Mouse (Mus musculus) intestine, postnatal 0 days (tissue): ENCODE measurements around the gene Hoxc9. TPM values are rescaled to one million over a fixed set of nuclear protein-coding genes. Genes with fewer than 3 reads are reported as not detected.
A peak's percentile ranks its signal among the peaks of the same experiment; 100 is the strongest.

Experiments used
- ATAC-seq: fragments of 200-750 bp; cut with Nextera tagmentation; 2 replicates; pipeline ENCODE4 v1.8.0; 2017; ENCODE audit warnings: mild to moderate bottlenecking, moderate TSS enrichment, moderate library complexity
- H3K27ac ChIP-seq: fragments of 300-500 bp; sonication (generic); 2 replicates; pipeline ENCODE4 v1.5.1; 2014; ENCODE audit warnings: mild to moderate bottlenecking, low read depth, low read length, moderate library complexity
- H3K27me3 ChIP-seq: fragments of 300-500 bp; sonication (generic); replicated peaks from 2 replicates; pipeline ENCODE4 v1.6.1; 2014; ENCODE audit warnings: low read length, mixed read lengths; ENCODE audit not compliant: control insufficient read depth, insufficient read depth
- H3K36me3 ChIP-seq: fragments of 300-500 bp; sonication (generic); 2 replicates; pipeline ENCODE4 v1.6.1; 2014; ENCODE audit warnings: mild to moderate bottlenecking, moderate library complexity; ENCODE audit not compliant: control insufficient read depth, insufficient read depth
- H3K4me1 ChIP-seq: fragments of 300-500 bp; sonication (generic); replicated peaks from 2 replicates; pipeline ENCODE4 v1.6.1; 2014; ENCODE audit warnings: antibody characterized with exemption, low read length, mixed read lengths; ENCODE audit not compliant: control insufficient read depth, insufficient read depth
- H3K4me2 ChIP-seq: fragments of 300-500 bp; sonication (generic); replicated peaks from 2 replicates; pipeline ENCODE4 v1.6.1; 2014; ENCODE audit warnings: low read depth, mild to moderate bottlenecking, moderate library complexity
- H3K4me3 ChIP-seq: fragments of 300-500 bp; sonication (generic); 2 replicates; pipeline ENCODE4 v1.5.1; 2014; ENCODE audit warnings: low read depth, low read length
- H3K9ac ChIP-seq: fragments of 300-500 bp; sonication (generic); 2 replicates; pipeline ENCODE4 v1.6.1; 2014; ENCODE audit warnings: mild to moderate bottlenecking, low read depth, low read length
- H3K9me3 ChIP-seq: fragments of 300-500 bp; sonication (generic); 2 replicates; pipeline ENCODE4 v1.6.1; 2016; ENCODE audit warnings: mixed run types; ENCODE audit not compliant: control insufficient read depth
- CTCF ChIP-seq: sonication (generic); IDR thresholded peaks from 2 replicates; pipeline ENCODE4 v1.5.1; 2016; ENCODE audit warnings: low read depth, mild to moderate bottlenecking, control low read depth, antibody characterized with exemption, moderate library complexity
- WGBS: fragments of 180-500 bp; shearing (Covaris S2); extraction: QIAGEN DNeasy Blood & Tissue Kit; methylation state at CpG from one replicate; pipeline ENCODE4 v1.1.7; 2014; 5-methylcytosine and 5-hydroxymethylcytosine counted together
- polyA plus RNA-seq: library from polyadenylated mRNA; unstranded; fragments of >200 nt; fragmentation: Nextera tagmentation; extraction: Ambion mirVana; gene quantifications from 2 replicates; pipeline ENCODE4 v1.2.1, GENCODE M21; 2015

The Hoxc9 gene
- polyA plus RNA-seq, 1 experiment from 2014 or later = 0.43 TPM

DNA sequence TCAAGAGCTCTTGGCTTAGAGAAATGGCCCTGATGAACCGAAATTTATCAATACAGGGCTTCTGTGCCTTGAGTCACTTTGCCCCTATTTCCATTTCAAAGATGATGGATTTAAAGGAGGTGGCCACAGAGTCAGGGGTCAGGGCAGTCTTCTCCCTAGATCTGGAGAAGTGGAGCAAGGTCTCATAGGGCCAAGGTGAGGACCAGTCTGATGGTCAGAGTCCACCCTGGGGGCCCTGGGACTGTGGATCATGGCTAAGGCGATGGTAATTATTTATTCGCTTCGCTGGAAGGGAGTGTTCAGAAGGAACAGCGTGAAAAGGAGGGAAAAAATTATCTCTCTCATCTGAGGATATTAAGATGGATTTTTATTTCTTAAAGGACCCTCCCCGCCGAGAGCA lies 1.2 kb upstream of the Hoxc9 start:
- 6% methylated on average over 7 of the region's 7 CpGs for WGBS
- no peak for ATAC-seq
- no peak overlapping the region for H3K27ac ChIP-seq
- no peak overlapping the region for H3K4me2 ChIP-seq
- no peak overlapping the region for H3K4me3 ChIP-seq
- no peaks in the 10 kb centered on the region for H3K4me1 ChIP-seq
- no peak overlapping the region for H3K9ac ChIP-seq
- peaks cover 99% of the 10 kb centered on the region for H3K27me3 ChIP-seq
- no peaks in the 10 kb centered on the region for H3K9me3 ChIP-seq
- TF ChIP-seq CTCF = no peak
- no peaks in the 10 kb centered on the region for H3K36me3 ChIP-seq

GRCm38 (mm10) chr15:102975688-102976111 lies 539 bp upstream of the Hoxc9 start:
- no peak overlapping the region for H3K27ac ChIP-seq
- ATAC-seq = no peak
- no peaks in the 10 kb centered on the region for H3K4me1 ChIP-seq
- H3K4me2 ChIP-seq = no peak overlapping the region
- H3K36me3 ChIP-seq = no peaks in the 10 kb centered on the region
- no peaks in the 10 kb centered on the region for H3K9me3 ChIP-seq
- WGBS = 2% methylated on average over 21 of the region's 21 CpGs
- no peak for TF ChIP-seq CTCF
- H3K9ac ChIP-seq = no peak overlapping the region
- H3K27me3 ChIP-seq = peaks cover 99% of the 10 kb centered on the region
- 0 out of 2 replicates have a peak overlapping the region, but pooled peaks have one; percentile 2 for H3K4me3 ChIP-seq

DNA sequence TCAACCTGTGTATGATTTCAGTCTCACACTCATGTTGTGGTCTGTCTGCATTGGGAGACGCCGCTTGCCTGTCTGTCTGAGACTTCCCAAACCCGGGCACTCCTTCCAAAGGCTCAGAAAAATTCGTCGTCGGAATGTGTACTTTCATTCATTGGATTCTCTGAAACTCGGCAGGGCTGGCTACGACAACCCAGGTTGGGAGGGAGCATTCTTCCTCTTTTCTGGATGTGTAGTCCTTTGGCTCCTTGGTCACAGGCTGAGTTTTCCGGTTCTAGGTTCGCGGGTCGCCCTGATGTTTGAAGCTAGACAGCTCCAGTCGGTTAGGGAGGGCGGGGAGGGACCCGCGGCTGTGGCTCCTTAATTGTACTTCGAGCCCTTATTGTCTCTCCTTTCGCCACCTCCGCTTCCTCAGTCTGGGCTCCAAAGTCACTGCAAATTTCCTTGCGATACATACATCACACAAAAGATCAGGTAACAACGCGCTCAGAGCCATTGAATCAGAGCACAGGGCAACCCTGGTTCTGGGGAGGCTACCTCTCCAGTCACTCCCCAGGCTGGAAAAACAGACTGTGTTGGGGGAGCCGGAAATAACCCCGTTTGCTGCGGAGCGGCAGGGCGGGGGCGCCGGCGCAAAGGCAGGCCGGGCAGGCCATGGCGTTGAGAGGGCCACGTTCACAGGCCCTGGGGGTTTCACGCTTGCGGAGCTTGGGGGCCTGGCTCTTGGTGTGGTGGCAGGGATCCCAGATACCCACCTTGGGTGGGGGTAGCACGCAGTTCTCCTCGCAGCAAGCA lies 588 bp downstream of the Hoxc9 start:
- Histone ChIP-seq H3K4me1 (no peaks in the 10 kb centered on the region), H3K9me3 (no peaks in the 10 kb centered on the region), H3K4me3 (peak overlapping the region; percentile 29), H3K36me3 (no peaks in the 10 kb centered on the region), H3K4me2 (peak overlapping the region; percentile 45), H3K27ac (no peak overlapping the region), H3K9ac (no peak overlapping the region), H3K27me3 (peaks cover 99% of the 10 kb centered on the region)
- 2% methylated on average over 37 of the region's 37 CpGs for WGBS
- TF ChIP-seq CTCF = no peak
- ATAC-seq = no peak; the same call in 1 of the 2 replicates

DNA sequence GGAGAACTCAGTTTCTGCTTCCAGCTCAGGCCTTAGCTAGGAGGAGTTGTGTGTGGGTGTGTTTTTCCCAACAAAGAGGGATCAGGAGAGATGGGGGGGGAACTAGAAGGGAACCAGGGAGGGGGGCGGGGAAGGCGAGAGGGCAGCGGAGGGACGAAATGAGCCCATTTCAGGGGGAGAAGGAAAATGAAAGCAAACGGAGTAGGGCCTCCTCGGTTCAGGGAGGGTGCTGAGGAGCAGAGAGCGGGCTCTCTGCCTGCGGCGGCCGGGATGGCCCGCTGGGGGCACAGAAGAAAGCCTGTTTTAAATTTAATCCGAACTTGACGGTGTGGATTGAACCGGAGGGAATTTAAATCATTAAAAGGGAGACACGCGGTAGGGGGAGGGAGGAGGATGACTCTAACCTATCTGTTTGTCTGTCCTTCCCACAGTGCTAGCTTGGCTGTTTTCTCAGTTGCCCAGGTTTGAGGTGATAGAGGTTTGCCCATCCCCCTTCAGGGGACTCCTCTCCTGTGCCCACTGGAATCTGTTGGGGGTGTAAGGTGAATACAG lies 1.3 kb downstream of the Hoxc9 start:
- no peaks in the 10 kb centered on the region for H3K9me3 ChIP-seq
- 0 out of 2 replicates have a peak, but pooled peaks cover 3% of the 10 kb centered on the region for H3K4me1 ChIP-seq
- no peaks in the 10 kb centered on the region for H3K36me3 ChIP-seq
- H3K27me3 ChIP-seq = peaks cover 99% of the 10 kb centered on the region
- WGBS = 8% methylated on average over 16 of the region's 16 CpGs
- no peak for ATAC-seq
- H3K4me2 ChIP-seq = peak overlapping the region; percentile 45
- H3K4me3 ChIP-seq = peak overlapping the region; percentile 29
- H3K9ac ChIP-seq = no peak overlapping the region
- TF ChIP-seq CTCF = no peak
- H3K27ac ChIP-seq = no peak overlapping the region

DNA sequence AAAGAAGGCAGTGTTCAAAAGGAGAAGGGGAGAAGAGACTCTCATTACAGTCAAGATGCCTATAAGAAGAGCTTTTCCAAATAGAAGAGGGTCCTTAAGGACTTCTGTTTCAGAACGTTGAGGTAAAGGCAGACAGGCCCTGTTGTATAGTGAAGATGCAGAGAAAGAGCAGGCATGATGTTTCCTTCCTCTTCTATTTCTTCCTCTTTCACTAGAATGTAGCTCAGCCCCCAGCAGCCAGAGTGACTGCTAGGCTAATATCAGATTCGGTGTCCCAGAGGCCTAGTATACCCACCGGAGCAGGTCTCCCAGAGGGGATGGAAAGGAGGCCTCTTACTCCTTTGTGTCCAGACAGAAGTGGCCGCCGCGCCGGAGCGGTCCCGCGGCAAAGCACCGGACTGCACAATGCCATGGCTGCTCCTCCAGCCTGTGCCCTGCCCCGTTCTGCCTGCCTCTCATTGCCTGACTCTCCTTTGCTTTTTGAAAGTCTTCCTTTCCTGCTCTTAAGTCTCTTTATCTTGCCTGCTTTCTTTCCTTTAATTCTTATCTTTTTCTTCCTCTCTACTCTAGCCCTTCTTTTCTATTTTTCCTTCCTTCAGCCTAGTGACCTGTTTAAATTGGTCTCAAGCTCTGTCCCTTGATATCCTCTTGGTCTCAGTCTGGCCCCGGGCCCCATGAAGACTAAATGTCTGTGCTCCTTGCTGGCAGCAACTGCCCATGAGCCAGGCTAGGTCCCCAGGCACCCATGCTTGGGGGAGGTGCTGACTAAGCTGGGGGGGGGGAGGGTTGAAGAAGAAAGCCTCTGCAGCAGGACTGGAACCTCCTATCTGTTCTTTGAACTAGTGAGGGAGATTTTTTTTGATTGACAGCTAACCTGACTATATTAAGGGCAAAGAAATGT lies 2.6 kb downstream of the Hoxc9 start:
- Histone ChIP-seq H3K36me3 (no peaks in the 10 kb centered on the region), H3K27me3 (peaks cover 98% of the 10 kb centered on the region), H3K4me1 (0 out of 2 replicates have a peak, but pooled peaks cover 3% of the 10 kb centered on the region), H3K9ac (no peak overlapping the region), H3K9me3 (no peaks in the 10 kb centered on the region), H3K4me2 (no peak overlapping the region), H3K27ac (no peak overlapping the region), H3K4me3 (no peak overlapping the region)
- ATAC-seq = no peak
- 9% methylated on average over 12 of the region's 13 CpGs for WGBS
- no peak for TF ChIP-seq CTCF

- no peaks in the 10 kb centered on the region for H3K36me3 ChIP-seq
- H3K4me2 ChIP-seq = no peak overlapping the region
- H3K9me3 ChIP-seq = no peaks in the 10 kb centered on the region
- TF ChIP-seq CTCF = no peak
- H3K4me3 ChIP-seq = no peak overlapping the region
- ATAC-seq = no peak
- H3K4me1 ChIP-seq = 0 out of 2 replicates have a peak, but pooled peaks cover 3% of the 10 kb centered on the region
- peaks cover 99% of the 10 kb centered on the region for H3K27me3 ChIP-seq
- no peak overlapping the region for H3K9ac ChIP-seq
- 0% methylated on average over 1 of the region's 1 CpGs for WGBS
- no peak overlapping the region for H3K27ac ChIP-seq
Measured at GRCm38 (mm10) chr15:102979936-102980335, 3.7 kb downstream of the Hoxc9 start.
